Mouse (Mus musculus) forebrain, embryonic 12.5 days (tissue): Measurements from ENCODE around the gene Ifit1bl1. TPM values are rescaled to one million over a fixed set of nuclear protein-coding genes. Genes with fewer than 3 reads are reported as not detected.
"Not testable (repeated sequence)": the region's sequence is repeated elsewhere in the genome, so short reads cannot be mapped to it uniquely, and the experiment has no call there.

Experiments used
- ATAC-seq: fragments of 200-750 bp; cut with Nextera tagmentation; 2 replicates; pipeline ENCODE4 v1.8.0; 2017; ENCODE audit warnings: moderate TSS enrichment; ENCODE audit not compliant: low FRiP score
- H3K27ac ChIP-seq: fragments of 300-500 bp; sonication (generic); 2 replicates; pipeline ENCODE4 v1.5.1; 2016; ENCODE audit warnings: mild to moderate bottlenecking
- H3K27me3 ChIP-seq: fragments of 300-500 bp; sonication (generic); 2 replicates; pipeline ENCODE4 v1.6.1; 2016; ENCODE audit warnings: mild to moderate bottlenecking
- H3K36me3 ChIP-seq: fragments of 300-500 bp; sonication (generic); replicated peaks from 2 replicates; pipeline ENCODE4 v1.6.1; 2016; ENCODE audit warnings: mild to moderate bottlenecking
- H3K4me1 ChIP-seq: fragments of 300-500 bp; sonication (generic); 2 replicates; pipeline ENCODE4 v1.6.1; 2016
- H3K4me2 ChIP-seq: fragments of 300-500 bp; sonication (generic); 2 replicates; pipeline ENCODE4 v1.6.1; 2016; ENCODE audit warnings: mild to moderate bottlenecking, moderate library complexity
- H3K4me3 ChIP-seq: fragments of 300-500 bp; sonication (generic); replicated peaks from 2 replicates; pipeline ENCODE4 v1.5.1; 2016; ENCODE audit warnings: mild to moderate bottlenecking
- H3K9ac ChIP-seq: fragments of 300-500 bp; sonication (generic); 2 replicates; pipeline ENCODE4 v1.6.1; 2016; ENCODE audit warnings: mild to moderate bottlenecking
- H3K9me3 ChIP-seq: fragments of 300-500 bp; sonication (generic); 2 replicates; pipeline ENCODE4 v1.6.1; 2016
- WGBS: fragments of 180-500 bp; shearing (Covaris S2); methylation state at CpG from one replicate; pipeline ENCODE4 v1.1.7; 2016; 5-methylcytosine and 5-hydroxymethylcytosine counted together
- polyA plus RNA-seq: library from polyadenylated mRNA; unstranded; fragments of >200 nt; fragmentation: Nextera tagmentation; extraction: Ambion mirVana; gene quantifications from 2 replicates; pipeline ENCODE4 v1.2.1, GENCODE M21; 2016

The Ifit1bl1 gene
- polyA plus RNA-seq, 1 experiment from 2014 or later, result 0.36 TPM

DNA sequence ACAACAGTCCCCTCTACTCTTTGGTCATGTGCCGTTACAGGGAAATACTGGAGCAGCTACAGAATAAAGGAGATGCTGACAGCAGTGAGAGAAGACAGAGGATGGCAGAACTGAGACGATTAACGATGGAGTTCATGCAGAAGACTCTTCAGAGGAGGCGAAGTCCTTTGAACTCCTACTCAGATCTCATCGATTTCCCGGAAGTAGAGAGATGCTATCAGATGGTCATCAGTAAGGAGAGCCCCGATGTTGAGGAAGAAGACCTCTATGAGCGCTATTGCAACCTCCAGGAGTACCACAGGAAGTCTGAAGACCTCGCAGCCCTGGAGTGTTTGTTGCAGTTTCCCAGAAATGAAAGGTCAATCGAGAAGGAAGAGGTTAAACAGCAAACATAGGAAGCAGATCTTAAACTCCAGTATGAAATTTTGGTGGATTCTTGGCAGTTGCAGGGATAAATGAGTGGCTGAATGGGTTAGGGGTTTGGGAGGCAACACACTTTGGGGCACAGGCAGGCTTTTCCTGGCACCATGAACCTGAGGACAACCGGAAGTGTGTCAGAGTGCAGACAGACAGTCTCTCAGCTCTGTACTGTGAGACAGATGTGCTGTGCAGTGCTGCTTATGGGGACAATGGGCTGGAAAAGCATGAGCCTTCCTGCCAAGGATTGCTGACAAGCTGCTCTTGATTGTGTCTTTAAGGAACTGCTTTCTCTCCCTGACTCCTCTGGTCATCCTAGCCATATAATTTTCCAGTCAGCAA lies 10.7 kb upstream of the Ifit1bl1 start:
- not testable (repeated sequence) for H3K36me3 ChIP-seq

DNA sequence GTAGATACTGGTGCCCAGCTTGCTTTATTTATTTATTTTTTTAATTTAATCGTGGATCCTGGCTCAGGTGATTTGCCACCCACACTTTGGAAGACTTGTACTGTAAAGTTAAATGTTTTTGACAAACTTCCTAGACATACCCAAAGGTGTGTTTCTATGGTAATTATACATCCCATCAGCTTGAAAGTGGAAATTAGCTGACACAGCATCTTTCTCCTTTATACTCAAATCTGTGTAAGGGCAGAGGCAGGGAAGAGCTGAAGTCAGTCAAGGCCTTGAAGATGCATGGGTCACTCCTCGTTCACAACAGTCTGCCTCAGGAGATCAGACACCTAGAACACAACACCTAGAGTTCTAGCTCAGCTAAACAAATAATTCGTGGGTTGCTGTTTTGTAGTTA lies 8.4 kb upstream of the Ifit1bl1 start:
- WGBS, result 83% methylated on average over 3 of the region's 3 CpGs

More for the DNA sequence above, 10.7 kb upstream of the Ifit1bl1 start:
- ATAC-seq, H3K9ac ChIP-seq, H3K4me2 ChIP-seq, H3K9me3 ChIP-seq, H3K4me1 ChIP-seq, H3K27ac ChIP-seq, H3K27me3 ChIP-seq, H3K4me3 ChIP-seq: not testable (repeated sequence)
- 85% methylated on average over 6 of the region's 11 CpGs for WGBS

DNA sequence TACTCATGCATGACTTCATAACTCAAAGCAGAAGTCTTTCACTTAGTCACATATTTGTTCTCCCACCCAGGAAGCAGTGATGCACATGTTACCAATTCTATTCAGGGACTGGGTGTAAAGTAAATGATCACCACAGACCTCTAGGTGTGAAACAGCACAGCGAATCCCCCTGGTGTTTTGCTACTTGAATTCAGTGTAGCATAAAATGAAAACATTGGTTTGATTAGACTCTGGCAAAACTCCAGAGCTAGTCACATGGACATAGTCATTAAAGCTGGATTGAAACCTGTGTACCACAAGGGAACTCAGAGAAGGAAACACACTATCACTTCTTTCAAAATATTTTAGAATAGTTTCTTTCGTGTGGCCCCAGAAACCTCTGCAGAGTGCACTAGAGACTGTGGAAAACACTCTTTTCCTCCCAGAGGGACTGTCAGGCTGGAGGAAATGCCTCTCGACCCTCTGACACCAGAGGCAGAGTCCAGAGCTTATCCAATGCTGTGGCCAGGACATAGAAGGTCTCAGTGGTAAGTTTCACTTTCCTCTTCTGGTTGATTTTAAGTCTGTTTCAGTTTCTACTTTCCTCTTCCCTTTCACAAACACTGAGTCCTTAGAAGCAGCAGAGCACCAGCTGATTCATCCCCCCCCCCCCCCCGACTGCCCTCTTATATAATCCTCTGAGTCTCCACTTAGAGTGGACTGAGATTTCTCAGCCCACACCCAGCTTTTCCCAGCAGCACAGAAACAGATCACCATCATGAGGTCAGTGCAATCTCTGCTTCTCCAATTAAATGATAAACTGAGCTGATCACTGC lies 5.7 kb upstream of the Ifit1bl1 start, which contains the start of gene Ifit3b:
Gene Ifit3b (plus strand): TSS at position 734 of the 815 bp plus-strand sequence.
- H3K9ac ChIP-seq, H3K27me3 ChIP-seq, H3K36me3 ChIP-seq, H3K27ac ChIP-seq, H3K4me3 ChIP-seq, H3K4me1 ChIP-seq, H3K9me3 ChIP-seq, H3K4me2 ChIP-seq: not testable (repeated sequence)
- ATAC-seq, result 0 out of 2 replicates have a peak, but pooled peaks have one; percentile 27
- 60% methylated on average over 4 of the region's 4 CpGs for whole genome bisulfite sequencing

More for the DNA sequence above, 8.4 kb upstream of the Ifit1bl1 start:
- not testable (repeated sequence) for H3K9ac ChIP-seq, H3K4me2 ChIP-seq, H3K36me3 ChIP-seq, H3K9me3 ChIP-seq, H3K27ac ChIP-seq, H3K4me3 ChIP-seq, H3K27me3 ChIP-seq, ATAC-seq, H3K4me1 ChIP-seq

GRCm38 (mm10) chr19:34605472-34605871 lies 3.7 kb upstream of the Ifit1bl1 start:
- ATAC-seq, result no peak
- 89% methylated on average over 3 of the region's 3 CpGs for WGBS
- no peak overlapping the region for H3K27ac ChIP-seq
- H3K9me3 ChIP-seq, result no peaks in the 10 kb centered on the region
- H3K4me1 ChIP-seq, result no peaks in the 10 kb centered on the region
- H3K27me3 ChIP-seq, result no peaks in the 10 kb centered on the region
- no peak overlapping the region for H3K9ac ChIP-seq
- no peaks in the 10 kb centered on the region for H3K36me3 ChIP-seq
- no peak overlapping the region for H3K4me2 ChIP-seq
- H3K4me3 ChIP-seq, result no peak overlapping the region

GRCm38 (mm10) chr19:34599250-34599649 lies 2.5 kb downstream of the Ifit1bl1 start:
- H3K4me3 ChIP-seq, H3K9ac ChIP-seq, H3K36me3 ChIP-seq, H3K9me3 ChIP-seq, H3K27ac ChIP-seq, H3K4me1 ChIP-seq, H3K27me3 ChIP-seq, ATAC-seq, H3K4me2 ChIP-seq: not testable (repeated sequence)

DNA sequence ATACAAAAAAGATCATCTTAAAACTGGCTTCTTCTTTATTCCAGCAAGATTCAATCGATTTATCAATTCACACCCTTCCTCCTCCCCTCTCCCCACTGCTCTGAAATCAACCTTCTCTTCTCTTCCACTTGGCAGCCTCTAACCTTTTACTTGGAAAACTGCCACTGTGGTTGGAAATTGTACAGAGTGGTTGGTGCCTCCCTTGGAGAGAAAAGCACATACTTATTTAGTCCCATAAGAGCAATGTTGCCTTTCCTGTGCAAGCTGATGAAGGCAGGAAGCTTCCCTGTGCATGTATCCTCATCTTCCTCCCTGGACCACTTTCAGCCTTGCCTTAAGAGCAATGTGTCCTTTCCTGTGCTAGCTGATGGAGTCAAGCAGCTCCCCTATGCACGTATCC lies 3.4 kb downstream of the Ifit1bl1 start:
- H3K4me2 ChIP-seq, result no peak overlapping the region
- no peak for ATAC-seq

GRCm38 (mm10) chr19:34596811-34597210 lies 4.9 kb downstream of the Ifit1bl1 start:
- ATAC-seq, result no peak
- Histone ChIP-seq H3K36me3 (no peaks in the 10 kb centered on the region), H3K27ac (no peak overlapping the region), H3K9me3 (no peaks in the 10 kb centered on the region), H3K4me3 (no peak overlapping the region), H3K27me3 (no peaks in the 10 kb centered on the region), H3K4me2 (no peak overlapping the region), H3K4me1 (no peaks in the 10 kb centered on the region), H3K9ac (no peak overlapping the region)

More for the DNA sequence above, 3.4 kb downstream of the Ifit1bl1 start:
- H3K27ac ChIP-seq, result no peak overlapping the region
- no peak overlapping the region for H3K4me3 ChIP-seq
- no peaks in the 10 kb centered on the region for H3K9me3 ChIP-seq
- H3K4me1 ChIP-seq, result no peaks in the 10 kb centered on the region
- no peaks in the 10 kb centered on the region for H3K27me3 ChIP-seq
- H3K36me3 ChIP-seq, result no peaks in the 10 kb centered on the region
- H3K9ac ChIP-seq, result no peak overlapping the region
- WGBS, result 82% methylated on average over 2 of the region's 2 CpGs

DNA sequence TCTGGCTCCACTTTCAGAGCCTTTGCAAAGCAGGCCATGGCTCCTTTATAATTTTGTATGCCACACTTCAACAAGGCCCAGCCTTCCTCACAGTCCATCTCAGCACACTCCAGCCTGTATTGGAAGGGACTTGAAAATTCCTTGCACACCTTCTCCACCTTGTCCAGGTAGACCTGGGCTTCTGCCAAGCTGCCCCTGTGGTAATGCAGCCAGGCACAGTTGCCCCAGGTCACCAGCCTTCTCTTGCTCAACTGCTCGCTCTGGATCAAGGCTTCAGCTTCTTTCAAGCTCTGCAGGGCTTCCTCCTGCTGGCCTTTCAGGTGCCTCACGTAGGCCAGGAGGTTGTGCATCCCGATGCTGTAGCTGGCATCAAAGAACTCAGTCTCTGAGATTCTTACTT lies 7.2 kb downstream of the Ifit1bl1 start:
- H3K4me2 ChIP-seq, H3K36me3 ChIP-seq, H3K4me1 ChIP-seq, H3K4me3 ChIP-seq, ATAC-seq, H3K9me3 ChIP-seq, H3K27me3 ChIP-seq, H3K27ac ChIP-seq, H3K9ac ChIP-seq: not testable (repeated sequence)
- WGBS, result 83% methylated on average over 3 of the region's 3 CpGs

DNA sequence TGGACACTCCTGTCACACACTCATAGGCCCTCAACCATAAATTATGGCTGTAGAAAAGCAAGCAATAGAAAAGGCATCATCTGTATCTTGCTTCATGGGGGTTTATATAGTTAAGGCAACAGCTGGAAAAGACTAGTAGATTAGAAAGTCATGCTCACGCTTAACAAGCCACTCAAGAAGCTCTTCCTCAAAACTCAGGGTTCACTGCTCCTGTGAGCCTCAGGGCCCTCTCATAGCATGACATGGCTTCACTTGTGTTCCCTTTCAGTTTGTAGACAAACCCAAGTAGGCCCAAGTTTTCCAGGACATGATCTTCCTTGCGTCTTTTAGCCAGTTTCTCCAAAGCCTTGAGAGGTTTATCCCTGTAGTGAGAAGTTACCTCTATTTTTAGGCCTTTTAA lies 8.3 kb downstream of the Ifit1bl1 start:
- H3K9ac ChIP-seq, result no peak overlapping the region
- H3K9me3 ChIP-seq, result no peaks in the 10 kb centered on the region
- no peaks in the 10 kb centered on the region for H3K27me3 ChIP-seq
- no peak overlapping the region for H3K4me2 ChIP-seq
- WGBS, result 90% methylated on average over 2 of the region's 2 CpGs
- ATAC-seq, result no peak
- H3K27ac ChIP-seq, result no peak overlapping the region
- no peaks in the 10 kb centered on the region for H3K4me1 ChIP-seq
- no peaks in the 10 kb centered on the region for H3K36me3 ChIP-seq
- no peak overlapping the region for H3K4me3 ChIP-seq

- Histone ChIP-seq H3K9ac (no peak overlapping the region), H3K36me3 (no peaks in the 10 kb centered on the region), H3K9me3 (no peaks in the 10 kb centered on the region), H3K4me2 (no peak overlapping the region), H3K27me3 (no peaks in the 10 kb centered on the region), H3K27ac (no peak overlapping the region), H3K4me1 (no peaks in the 10 kb centered on the region), H3K4me3 (no peak overlapping the region)
- ATAC-seq, result no peak
Observed at GRCm38 (mm10) chr19:34588959-34589358, 12.8 kb downstream of the Ifit1bl1 start.

GRCm38 (mm10) chr19:34587898-34588692 lies 13.7 kb downstream of the Ifit1bl1 start:
- not testable (repeated sequence) for H3K27me3 ChIP-seq, H3K9ac ChIP-seq, H3K27ac ChIP-seq, H3K4me3 ChIP-seq, H3K4me2 ChIP-seq, H3K4me1 ChIP-seq, H3K9me3 ChIP-seq, H3K36me3 ChIP-seq, ATAC-seq
- WGBS, result 83% methylated on average over 7 of the region's 12 CpGs

- not testable (repeated sequence) for H3K4me3 ChIP-seq, ATAC-seq, H3K9me3 ChIP-seq, H3K4me2 ChIP-seq, H3K9ac ChIP-seq, H3K4me1 ChIP-seq, H3K27me3 ChIP-seq, H3K36me3 ChIP-seq, H3K27ac ChIP-seq
- 68% methylated on average over 5 of the region's 5 CpGs for WGBS
Observed at GRCm38 (mm10) chr19:34585740-34586458, 15.9 kb downstream of the Ifit1bl1 start.
